Mouse (Mus musculus): ENCODE measurements at regions not wholly inside any gene's neighbourhood (a gene's known extent, or its start where the extent isn't known, plus 50 kb on each side); places are given as distances from the start of the nearest gene placed in this dataset.

DNA sequence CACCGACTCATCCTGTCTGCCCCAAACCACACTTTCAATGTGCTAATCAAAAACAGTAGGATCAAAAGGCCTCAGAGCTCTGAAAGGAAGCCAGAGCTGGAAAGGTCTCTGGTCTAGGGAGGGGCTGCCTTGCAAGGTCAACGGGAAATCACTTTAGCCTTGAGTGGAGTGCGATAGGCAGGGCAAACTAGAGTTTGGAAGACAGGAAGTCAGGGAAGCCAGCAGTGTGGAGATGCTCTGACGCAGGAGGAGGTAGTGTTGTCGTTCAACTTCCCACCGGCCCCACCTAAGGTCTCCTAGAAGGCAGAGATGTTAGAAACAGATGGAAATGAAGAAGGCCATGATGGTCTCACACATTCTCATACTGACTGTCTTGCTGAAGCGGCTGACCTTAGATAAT is 52.0 kb upstream of the Trp53i11 start:
- DNase-seq (ENCODE audit: low spot score in 2 of 2), result no peak

DNA sequence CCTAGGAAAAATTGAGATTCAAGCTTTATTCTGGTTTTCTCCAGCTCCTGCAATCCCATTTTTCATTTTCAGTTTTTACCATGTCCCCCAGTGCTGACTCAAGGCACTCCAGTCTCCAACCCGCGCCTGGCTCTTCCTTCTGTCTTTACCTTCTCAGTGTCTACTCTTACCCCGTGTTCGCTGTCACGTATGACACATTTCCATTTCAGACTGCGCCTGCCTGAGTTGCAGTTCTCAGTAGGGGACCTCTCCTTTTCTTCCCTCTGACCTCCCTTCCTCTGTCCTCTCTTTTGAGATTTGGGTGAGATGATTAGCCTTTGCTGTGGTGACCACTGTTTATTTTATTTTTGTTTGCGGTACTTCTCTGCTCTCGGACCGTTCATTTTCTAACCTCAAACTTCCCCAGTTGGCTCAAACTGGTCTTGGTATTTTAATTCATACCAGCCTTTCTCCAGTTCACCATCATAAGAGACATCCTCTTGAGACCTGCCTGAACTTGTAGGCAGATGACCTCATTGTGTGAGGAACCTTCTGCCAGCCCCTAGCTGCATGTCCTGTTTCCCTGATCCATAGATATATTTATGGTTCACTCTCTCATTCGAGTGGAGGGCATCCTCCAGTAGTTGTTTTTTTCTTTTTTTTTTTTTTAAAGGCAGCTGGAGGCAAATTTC is 53.9 kb upstream of the Trp53i11 start:
- DNase-seq (ENCODE audit: low spot score in 2 of 2), result no peak

DNA sequence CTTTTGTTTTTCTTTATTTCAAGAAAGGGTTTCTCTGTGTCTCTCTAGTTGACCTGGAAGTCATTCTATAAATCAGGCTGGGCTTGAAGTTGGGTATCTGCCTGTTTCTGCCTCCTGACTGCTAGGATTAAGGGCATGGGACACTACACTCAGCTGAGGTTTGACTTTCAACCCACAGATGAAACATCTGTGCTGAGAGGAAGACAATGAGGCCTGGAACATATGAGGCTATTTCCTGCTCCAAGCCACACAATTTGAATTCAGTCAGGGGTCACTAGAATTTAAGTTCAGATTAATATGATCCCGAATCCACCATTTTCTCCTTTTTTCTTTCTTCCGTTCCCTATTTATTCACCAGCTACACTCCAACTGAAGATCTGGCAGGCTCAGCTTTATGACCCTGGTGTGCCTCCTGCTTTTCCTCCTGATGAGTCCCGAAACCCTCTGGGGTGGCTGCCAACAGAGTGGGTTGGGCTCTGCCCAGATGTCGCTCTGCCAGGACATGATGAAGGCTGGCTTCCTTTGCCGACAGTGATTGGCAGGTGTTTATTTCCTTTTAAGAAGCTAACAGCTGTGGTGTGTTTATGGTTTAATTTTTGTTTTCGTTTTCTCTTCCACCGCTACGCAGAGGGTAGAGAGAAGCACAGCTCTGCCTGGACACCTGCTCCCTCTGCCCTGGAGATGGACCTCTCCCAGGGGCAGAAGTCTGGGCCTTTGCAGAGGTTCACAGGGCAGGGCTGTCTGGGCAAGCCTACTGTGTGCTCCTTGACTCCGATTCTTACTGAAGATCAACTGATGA is 55.3 kb upstream of the Trp53i11 start:
- DNase-seq (ENCODE audit: low spot score in 2 of 2), result peak in 1 of 2 experiments; percentile 67

GRCm38 (mm10) chr2:93131236-93131635 is 56.1 kb upstream of the Trp53i11 start:
- DNase-seq (ENCODE audit: low spot score in 2 of 2), result no peak

DNA sequence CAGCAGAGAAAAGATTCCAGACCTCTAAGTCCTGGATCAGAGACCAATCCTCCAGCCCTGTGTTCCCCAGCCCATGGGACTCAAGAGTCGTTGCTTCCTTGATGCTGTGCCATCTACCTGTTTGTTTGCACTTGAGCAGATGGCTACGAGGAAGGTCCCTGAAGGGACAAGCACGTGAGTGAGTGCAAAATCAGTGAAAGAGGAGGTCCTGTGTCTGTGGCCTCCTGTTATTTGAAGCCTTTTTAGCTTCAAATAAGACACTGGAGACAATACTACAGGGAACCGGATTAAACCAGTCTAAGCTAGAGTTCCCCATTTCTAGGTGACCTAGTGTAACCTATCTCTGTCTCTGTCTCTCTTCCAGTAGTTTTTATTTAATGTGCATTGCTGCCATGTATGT is 58.2 kb upstream of the Trp53i11 start:
- DNase-seq (ENCODE audit: low spot score in 2 of 2), result no peak

GRCm38 (mm10) chr2:93126595-93127165 is 60.7 kb upstream of the Trp53i11 start:
- peak; percentile 29 to 68 for DNase-seq (ENCODE audit: low spot score in 2 of 2)

GRCm38 (mm10) chr2:93126112-93126511 is 61.2 kb upstream of the Trp53i11 start:
- DNase-seq (ENCODE audit: low spot score in 2 of 2), result no peak

- DNase-seq (ENCODE audit: low spot score in 2 of 2), result no peak
Observed at GRCm38 (mm10) chr2:93124866-93125467, 62.4 kb upstream of the Trp53i11 start.

DNA sequence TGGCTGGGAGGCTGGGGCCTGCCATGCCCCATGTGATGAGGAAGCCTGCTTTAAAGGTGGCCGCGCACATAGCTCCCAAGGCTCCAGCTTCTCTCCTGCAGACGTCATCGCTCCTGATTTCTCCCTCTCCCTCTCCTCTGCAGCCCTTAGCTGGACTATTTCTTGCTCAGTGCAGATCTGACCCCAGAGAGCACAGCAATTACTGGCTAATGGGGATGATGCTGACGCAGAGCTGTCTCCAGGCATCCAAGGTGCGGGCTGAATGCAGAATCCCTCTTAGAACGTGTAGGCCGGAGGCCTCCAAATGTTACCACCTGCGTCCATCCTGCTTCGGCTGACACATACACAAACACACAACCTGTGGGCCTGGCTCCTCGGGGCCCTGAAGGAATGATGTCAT is 63.5 kb upstream of the Trp53i11 start:
- no peak for DNase-seq (ENCODE audit: low spot score in 2 of 2)

- no peak for DNase-seq (ENCODE audit: low spot score in 2 of 2)
Observed at GRCm38 (mm10) chr2:93120386-93120785, 67.0 kb upstream of the Trp53i11 start.

GRCm38 (mm10) chr2:93119001-93119400 is 68.3 kb upstream of the Trp53i11 start:
- DNase-seq (ENCODE audit: low spot score in 2 of 2), result no peak

DNA sequence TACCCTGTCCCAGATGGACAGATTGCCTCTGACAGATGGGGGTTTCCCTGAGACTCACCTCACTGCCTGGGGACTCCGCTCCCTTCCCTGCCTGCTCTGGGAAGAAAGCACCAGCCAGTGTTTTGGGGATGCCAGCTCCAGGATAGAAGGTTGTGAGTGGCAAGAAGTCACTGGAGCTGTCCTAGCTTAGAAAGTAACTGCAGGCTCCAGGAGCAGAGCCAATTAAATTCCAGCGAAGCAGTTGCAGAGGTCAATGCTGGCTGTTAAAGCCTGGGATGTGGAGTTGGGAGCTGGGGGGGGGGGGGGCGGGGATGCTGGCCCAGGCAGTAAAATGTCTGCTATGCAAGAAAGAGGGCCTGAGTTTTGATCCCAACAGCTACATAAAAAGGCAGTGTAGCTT is 69.3 kb upstream of the Prdm11 start:
- no peak for DNase-seq (ENCODE audit: low spot score in 2 of 2)

DNA sequence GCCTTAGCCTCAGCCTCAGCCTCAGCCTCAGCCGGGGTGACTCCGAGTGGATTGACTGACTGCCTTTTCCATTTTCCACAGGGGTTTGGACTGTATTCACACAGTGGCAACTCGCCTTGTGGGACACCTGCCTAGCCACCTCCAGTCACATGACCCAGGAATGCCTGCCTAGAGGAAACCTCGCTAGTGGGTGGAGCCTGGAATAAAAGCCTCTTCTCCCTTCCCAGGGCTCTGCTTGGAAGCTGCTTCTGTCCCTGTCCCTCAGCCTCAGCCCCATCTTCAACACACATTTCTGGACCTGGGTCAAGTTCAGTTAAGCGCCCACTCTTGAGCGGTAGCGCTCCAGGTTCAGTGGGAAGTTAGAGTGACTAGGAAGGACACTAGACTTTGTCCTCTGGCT is 68.0 kb upstream of the Prdm11 start:
- no peak for DNase-seq (ENCODE audit: low spot score in 2 of 2)

DNA sequence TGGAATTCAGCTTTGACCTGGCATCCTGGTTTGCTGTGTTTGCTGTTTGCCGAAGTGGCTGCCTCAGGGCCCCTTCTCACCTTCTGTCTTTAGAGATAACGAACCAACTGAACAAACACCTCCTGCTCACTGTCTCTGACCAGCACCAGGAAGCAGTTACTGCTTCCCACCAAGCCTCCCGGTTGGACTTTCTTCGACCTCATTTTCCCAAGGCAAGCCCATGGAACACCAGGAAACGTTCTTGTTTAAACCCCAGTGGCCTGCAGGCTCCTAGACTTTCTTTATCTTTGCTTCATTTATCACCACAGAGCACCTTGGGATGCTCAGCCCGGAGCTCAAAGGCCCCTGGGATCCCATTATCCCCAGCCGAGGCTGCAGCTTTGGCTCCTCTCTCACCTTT is 66.4 kb upstream of the Prdm11 start:
- DNase-seq (ENCODE audit: low spot score in 2 of 2), result no peak

DNA sequence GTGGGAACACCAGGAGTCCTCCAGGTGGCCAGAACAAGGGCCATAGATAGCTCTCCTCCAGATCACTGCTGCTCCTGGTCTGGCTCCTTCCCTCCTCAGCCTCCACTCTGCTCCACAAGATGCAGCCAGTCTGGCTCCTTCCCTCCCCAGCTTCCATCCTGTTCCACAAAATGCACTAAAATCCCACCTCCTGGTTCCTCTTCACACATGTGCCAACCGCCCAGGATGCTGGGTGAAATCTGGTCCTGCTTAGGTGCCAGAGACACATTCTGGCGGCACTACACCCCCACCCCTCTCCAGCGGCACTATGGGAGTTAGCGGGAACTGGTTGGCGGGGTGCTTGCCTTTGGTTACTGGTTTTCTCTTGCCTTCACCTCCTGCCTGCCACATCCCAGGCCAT is 64.9 kb upstream of the Prdm11 start:
- DNase-seq (ENCODE audit: low spot score in 2 of 2), result no peak

DNA sequence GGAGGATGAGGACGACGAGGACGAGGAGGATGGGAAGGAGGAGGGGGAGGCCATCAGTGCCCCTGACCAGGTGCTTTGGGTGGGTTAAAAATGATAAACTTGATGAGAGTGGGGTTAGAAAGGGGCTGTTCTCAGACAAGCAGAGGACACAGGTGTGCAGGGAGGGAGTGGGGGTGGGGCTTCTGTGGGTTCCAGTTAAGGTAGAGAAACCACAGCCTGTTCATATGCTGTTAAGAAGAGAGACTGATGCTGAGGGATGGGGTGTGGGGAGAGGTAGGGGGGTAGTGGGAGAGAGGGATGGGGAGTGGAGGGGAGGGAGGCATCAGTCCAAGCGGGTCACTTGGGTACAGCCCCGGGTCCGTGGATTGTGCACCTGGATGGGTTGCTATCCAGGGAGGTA is 60.6 kb upstream of the Prdm11 start:
- DNase-seq (ENCODE audit: low spot score in 2 of 2), result no peak

GRCm38 (mm10) chr2:93101991-93102390 is 56.0 kb upstream of the Prdm11 start:
- no peak for DNase-seq (ENCODE audit: low spot score in 2 of 2)

GRCm38 (mm10) chr2:93099780-93100179 is 53.8 kb upstream of the Prdm11 start:
- no peak for DNase-seq (ENCODE audit: low spot score in 2 of 2)

- no peak for DNase-seq (ENCODE audit: low spot score in 2 of 2)
Observed at GRCm38 (mm10) chr2:93097016-93097415, 51.0 kb upstream of the Prdm11 start.

DNA sequence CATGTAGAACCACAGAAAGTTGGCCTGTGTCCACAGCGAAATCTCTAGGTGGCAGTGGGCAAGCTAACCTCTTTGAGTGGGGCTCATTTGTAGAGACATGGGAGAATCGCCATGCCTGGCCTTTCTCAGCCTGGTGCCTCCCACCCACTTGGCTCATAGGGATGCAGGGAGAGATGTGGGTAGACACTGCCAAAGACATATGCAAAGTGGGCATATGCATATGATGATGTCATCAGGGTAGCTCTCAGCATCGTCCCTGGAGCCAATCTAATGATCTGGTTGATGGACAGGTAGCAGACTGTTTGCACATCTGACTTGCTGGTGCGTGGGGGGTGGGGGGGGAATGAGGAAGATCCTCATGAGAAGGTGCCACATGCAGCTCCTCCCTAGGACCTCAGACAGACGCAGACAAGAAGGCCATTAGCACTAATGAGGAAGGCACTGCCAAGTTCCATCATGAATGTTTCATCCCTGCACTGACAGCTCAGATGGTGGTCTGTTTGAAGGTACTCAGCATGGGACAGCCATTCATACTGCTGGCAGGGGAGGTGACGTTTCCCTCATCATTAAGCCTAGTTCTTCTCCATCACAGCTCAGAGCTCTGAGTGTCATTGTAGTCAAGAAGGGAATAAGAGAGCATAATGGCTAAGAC is 50.2 kb upstream of the Prdm11 start:
- no peak for DNase-seq (ENCODE audit: low spot score in 2 of 2)

Data from cerebellum, postnatal 4 days (tissue).